Mouse (Mus musculus): Measurements from ENCODE around the gene Plppr3.
"Not testable (repeated sequence)": the region's sequence is repeated elsewhere in the genome, so short reads cannot be mapped to it uniquely, and the experiment has no call there.

Gene Plppr3

GRCm38 (mm10) chr10:79900951-79901410 is 26.5 kb upstream of the Plppr3 start:
- DNase-seq (ENCODE audit: low spot score in 2 of 2), result peak; percentile 53 to 71

GRCm38 (mm10) chr10:79897316-79898245 is 23.1 kb upstream of the Plppr3 start:
- no peak for DNase-seq (ENCODE audit: low spot score in 2 of 2)

GRCm38 (mm10) chr10:79896814-79897213 is 22.4 kb upstream of the Plppr3 start:
- no peak for DNase-seq (ENCODE audit: low spot score in 2 of 2)

GRCm38 (mm10) chr10:79896306-79896705 is 21.9 kb upstream of the Plppr3 start:
- DNase-seq (ENCODE audit: low spot score in 2 of 2), result no peak

GRCm38 (mm10) chr10:79892451-79893118 is 18.2 kb upstream of the Plppr3 start:
- DNase-seq (ENCODE audit: low spot score in 2 of 2), result peak in 1 of 2 experiments; percentile 66

GRCm38 (mm10) chr10:79890670-79891069 is 16.2 kb upstream of the Plppr3 start, which contains the start of gene Cfd:
TSS of gene Cfd (plus strand) at chr10:79890853.
- no peak for DNase-seq (ENCODE audit: low spot score in 2 of 2)

- no peak for DNase-seq (ENCODE audit: low spot score in 2 of 2)
These were observed 15.0 kb upstream of the Plppr3 start for GRCm38 (mm10) chr10:79889386-79889785.

- no peak for DNase-seq (ENCODE audit: low spot score in 2 of 2)
These were observed 12.2 kb upstream of the Plppr3 start for GRCm38 (mm10) chr10:79886611-79887010.

- no peak for DNase-seq (ENCODE audit: low spot score in 2 of 2)
These were observed 11.6 kb upstream of the Plppr3 start, which contains the start of gene Elane for GRCm38 (mm10) chr10:79886054-79886453. TSS of gene Elane (plus strand) at chr10:79886247.

- not testable (repeated sequence) for DNase-seq (ENCODE audit: low spot score in 2 of 2)
These were observed 10.5 kb upstream of the Plppr3 start for GRCm38 (mm10) chr10:79884938-79885337.

GRCm38 (mm10) chr10:79884446-79884845 is 10.0 kb upstream of the Plppr3 start:
- no peak for DNase-seq (ENCODE audit: low spot score in 2 of 2)

- DNase-seq (ENCODE audit: low spot score in 2 of 2), result peak in 1 of 2 experiments; percentile 66
These were observed 9.1 kb upstream of the Plppr3 start for GRCm38 (mm10) chr10:79883297-79884084.

- no peak for DNase-seq (ENCODE audit: low spot score in 2 of 2)
These were observed 7.5 kb upstream of the Plppr3 start for GRCm38 (mm10) chr10:79881981-79882380.

GRCm38 (mm10) chr10:79880721-79881120 is 6.3 kb upstream of the Plppr3 start:
- DNase-seq (ENCODE audit: low spot score in 2 of 2), result no peak

- DNase-seq (ENCODE audit: low spot score in 2 of 2), result no peak
These were observed 5.1 kb upstream of the Plppr3 start for GRCm38 (mm10) chr10:79879527-79879926.

- no peak for DNase-seq (ENCODE audit: low spot score in 2 of 2)
These were observed 3.3 kb upstream of the Plppr3 start for GRCm38 (mm10) chr10:79877757-79878156.

- no peak for DNase-seq (ENCODE audit: low spot score in 2 of 2)
These were observed 2.7 kb upstream of the Plppr3 start for GRCm38 (mm10) chr10:79877174-79877573.

GRCm38 (mm10) chr10:79873715-79874289 is 632 bp downstream of the Plppr3 start:
- no peak for DNase-seq (ENCODE audit: low spot score in 2 of 2)

GRCm38 (mm10) chr10:79873313-79873712 is 1.1 kb downstream of the Plppr3 start:
- DNase-seq (ENCODE audit: low spot score in 2 of 2), result no peak

- DNase-seq (ENCODE audit: low spot score in 2 of 2), result no peak
These were observed 1.6 kb downstream of the Plppr3 start for GRCm38 (mm10) chr10:79872862-79873261.

GRCm38 (mm10) chr10:79871845-79872244 is 2.6 kb downstream of the Plppr3 start:
- no peak for DNase-seq (ENCODE audit: low spot score in 2 of 2)

Measured in frontal cortex, postnatal 10 days (tissue).